Mouse (Mus musculus): ENCODE measurements at regions not wholly inside any gene's neighbourhood (a gene's known extent, or its start where the extent isn't known, plus 50 kb on each side); places are given as distances from the start of the nearest gene placed in this dataset.

GRCm38 (mm10) chr5:80876600-80876999 lies 143.3 kb upstream of the Adgrl3 start:
- H3K36me3 ChIP-seq (ENCODE audit: control insufficient read depth, insufficient read depth, low read length): no peaks in the 10 kb centered on the region
- H3K27me3 ChIP-seq (ENCODE audit: control insufficient read depth, insufficient read depth, low read length): no peaks in the 10 kb centered on the region
- no peaks in the 10 kb centered on the region for H3K4me1 ChIP-seq (replicated peaks; ENCODE audit: control insufficient read depth, insufficient read depth, low read length)
- ATAC-seq (ENCODE audit: low FRiP score) (no peak), DNase-seq (ENCODE audit: low spot score) (no peak)
- H3K4me2 ChIP-seq (replicated peaks; ENCODE audit: low read depth, low read length): no peak overlapping the region
- H3K9ac ChIP-seq (ENCODE audit: low read depth, low read length): no peak overlapping the region
- no peak overlapping the region for H3K27ac ChIP-seq (ENCODE audit: low read depth, low read length)
- H3K9me3 ChIP-seq (ENCODE audit: control insufficient read depth, low read length): no peaks in the 10 kb centered on the region
- no peak overlapping the region for H3K4me3 ChIP-seq (ENCODE audit: low read depth, low read length)
- WGBS: 91% methylated on average over 2 of the region's 2 CpGs

- DNase-seq (ENCODE audit: low spot score) (no peak), ATAC-seq (ENCODE audit: low FRiP score) (no peak)
- Histone ChIP-seq H3K27ac (ENCODE audit: low read depth, low read length) (no peak overlapping the region), H3K27me3 (ENCODE audit: control insufficient read depth, insufficient read depth, low read length) (no peaks in the 10 kb centered on the region), H3K9ac (ENCODE audit: low read depth, low read length) (no peak overlapping the region), H3K9me3 (ENCODE audit: control insufficient read depth, low read length) (no peaks in the 10 kb centered on the region), H3K36me3 (ENCODE audit: control insufficient read depth, insufficient read depth, low read length) (no peaks in the 10 kb centered on the region), H3K4me3 (ENCODE audit: low read depth, low read length) (no peak overlapping the region), H3K4me2 (replicated peaks; ENCODE audit: low read depth, low read length) (no peak overlapping the region), H3K4me1 (replicated peaks; ENCODE audit: control insufficient read depth, insufficient read depth, low read length) (no peaks in the 10 kb centered on the region)
- 70% methylated on average over 5 of the region's 5 CpGs for WGBS
These were observed 121.7 kb upstream of the Adgrl3 start for GRCm38 (mm10) chr5:80898230-80898629.

- no peak for DNase-seq (ENCODE audit: low spot score)
- ATAC-seq (ENCODE audit: low FRiP score): no peak
- H3K36me3 ChIP-seq (ENCODE audit: control insufficient read depth, insufficient read depth, low read length): no peaks in the 10 kb centered on the region
These were observed 111.2 kb upstream of the Adgrl3 start for GRCm38 (mm10) chr5:80908771-80909170.

GRCm38 (mm10) chr5:80938791-80939190 lies 81.1 kb upstream of the Adgrl3 start:
- Histone ChIP-seq H3K4me1 (replicated peaks; ENCODE audit: control insufficient read depth, insufficient read depth, low read length) (no peaks in the 10 kb centered on the region), H3K36me3 (ENCODE audit: control insufficient read depth, insufficient read depth, low read length) (no peaks in the 10 kb centered on the region), H3K4me3 (ENCODE audit: low read depth, low read length) (no peak overlapping the region), H3K27me3 (ENCODE audit: control insufficient read depth, insufficient read depth, low read length) (no peaks in the 10 kb centered on the region), H3K4me2 (replicated peaks; ENCODE audit: low read depth, low read length) (no peak overlapping the region), H3K27ac (ENCODE audit: low read depth, low read length) (no peak overlapping the region), H3K9ac (ENCODE audit: low read depth, low read length) (no peak overlapping the region), H3K9me3 (ENCODE audit: control insufficient read depth, low read length) (no peaks in the 10 kb centered on the region)
- ATAC-seq (ENCODE audit: low FRiP score) (no peak), DNase-seq (ENCODE audit: low spot score) (no peak)
- WGBS: 88% methylated on average over 3 of the region's 3 CpGs

More at GRCm38 (mm10) chr5:80908771-80909170, 111.2 kb upstream of the Adgrl3 start:
- no peak overlapping the region for H3K9ac ChIP-seq (ENCODE audit: low read depth, low read length)
- H3K27me3 ChIP-seq (ENCODE audit: control insufficient read depth, insufficient read depth, low read length): no peaks in the 10 kb centered on the region
- no peaks in the 10 kb centered on the region for H3K4me1 ChIP-seq (replicated peaks; ENCODE audit: control insufficient read depth, insufficient read depth, low read length)
- 87% methylated on average over 6 of the region's 6 CpGs for WGBS
- no peak overlapping the region for H3K4me2 ChIP-seq (replicated peaks; ENCODE audit: low read depth, low read length)
- H3K4me3 ChIP-seq (ENCODE audit: low read depth, low read length): no peak overlapping the region
- no peaks in the 10 kb centered on the region for H3K9me3 ChIP-seq (ENCODE audit: control insufficient read depth, low read length)
- H3K27ac ChIP-seq (ENCODE audit: low read depth, low read length): no peak overlapping the region

DNA sequence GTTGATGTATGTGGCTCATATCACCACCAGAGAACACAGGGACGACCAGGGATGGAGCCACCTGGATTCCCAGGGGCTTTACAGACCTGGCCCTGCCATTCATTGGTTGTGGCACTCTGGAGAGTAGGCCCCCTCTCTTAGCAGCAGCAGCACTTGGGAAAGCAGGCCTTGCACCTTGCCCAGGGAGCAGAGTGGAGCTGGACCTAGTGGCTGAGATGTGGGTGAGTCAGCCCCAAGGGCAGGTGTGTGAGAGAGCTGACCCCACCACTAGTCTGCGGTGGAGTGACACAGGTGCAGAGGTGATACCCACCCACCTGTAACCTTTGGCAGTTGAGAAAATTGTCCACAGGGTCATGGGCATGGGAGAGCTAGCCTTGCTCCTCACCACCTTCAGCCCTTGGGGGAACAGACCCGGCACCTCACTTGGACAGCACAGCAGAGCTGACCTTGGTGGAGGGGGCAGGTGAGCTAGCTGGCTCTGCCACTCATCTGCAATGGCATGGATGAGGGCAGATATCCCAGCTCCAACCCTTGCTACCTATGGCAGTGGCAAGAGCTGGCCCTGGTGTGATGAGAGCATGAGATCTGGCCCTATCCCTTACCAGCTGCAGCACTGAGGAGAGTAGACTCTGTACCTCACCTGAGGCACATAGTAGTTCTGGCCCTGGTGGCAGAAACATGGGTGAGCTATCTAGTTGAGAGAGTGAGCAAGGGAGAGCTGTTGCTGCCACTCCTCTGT lies 67.9 kb upstream of the Adgrl3 start:
- Histone ChIP-seq H3K9ac (ENCODE audit: low read depth, low read length) (no peak overlapping the region), H3K4me2 (replicated peaks; ENCODE audit: low read depth, low read length) (no peak overlapping the region), H3K36me3 (ENCODE audit: control insufficient read depth, insufficient read depth, low read length) (no peaks in the 10 kb centered on the region), H3K27ac (ENCODE audit: low read depth, low read length) (no peak overlapping the region), H3K9me3 (ENCODE audit: control insufficient read depth, low read length) (no peaks in the 10 kb centered on the region), H3K4me3 (ENCODE audit: low read depth, low read length) (no peak overlapping the region), H3K27me3 (ENCODE audit: control insufficient read depth, insufficient read depth, low read length) (no peaks in the 10 kb centered on the region), H3K4me1 (replicated peaks; ENCODE audit: control insufficient read depth, insufficient read depth, low read length) (no peaks in the 10 kb centered on the region; the same call in 1 of the 2 replicates)
- DNase-seq (ENCODE audit: low spot score) (no peak), ATAC-seq (ENCODE audit: low FRiP score) (peak; percentile 43)
- 86% methylated on average over 3 of the region's 3 CpGs for WGBS

- DNase-seq (ENCODE audit: low spot score): peak; percentile 19
- Histone ChIP-seq H3K4me3 (ENCODE audit: low read depth, low read length) (no peak overlapping the region), H3K4me1 (replicated peaks; ENCODE audit: control insufficient read depth, insufficient read depth, low read length) (no peaks in the 10 kb centered on the region; the same call in 1 of the 2 replicates), H3K27ac (ENCODE audit: low read depth, low read length) (no peak overlapping the region), H3K9me3 (ENCODE audit: control insufficient read depth, low read length) (no peaks in the 10 kb centered on the region), H3K36me3 (ENCODE audit: control insufficient read depth, insufficient read depth, low read length) (no peaks in the 10 kb centered on the region), H3K9ac (ENCODE audit: low read depth, low read length) (no peak overlapping the region; the same call in 1 of the 2 replicates), H3K4me2 (replicated peaks; ENCODE audit: low read depth, low read length) (no peak overlapping the region), H3K27me3 (ENCODE audit: control insufficient read depth, insufficient read depth, low read length) (no peaks in the 10 kb centered on the region)
- WGBS: 42% methylated on average over 4 of the region's 4 CpGs
- ATAC-seq (ENCODE audit: low FRiP score): peak; percentile 43
These were observed 67.2 kb upstream of the Adgrl3 start for GRCm38 (mm10) chr5:80952600-80953218.

Measured in hindbrain, embryonic 11.5 days (tissue).